Mouse (Mus musculus): ENCODE results near the gene Large2. TPM values are rescaled to one million over a fixed set of nuclear protein-coding genes. Genes with fewer than 3 reads are reported as not detected.

Gene Large2
- polyA plus RNA-seq, 1 experiment = not detected

DNA sequence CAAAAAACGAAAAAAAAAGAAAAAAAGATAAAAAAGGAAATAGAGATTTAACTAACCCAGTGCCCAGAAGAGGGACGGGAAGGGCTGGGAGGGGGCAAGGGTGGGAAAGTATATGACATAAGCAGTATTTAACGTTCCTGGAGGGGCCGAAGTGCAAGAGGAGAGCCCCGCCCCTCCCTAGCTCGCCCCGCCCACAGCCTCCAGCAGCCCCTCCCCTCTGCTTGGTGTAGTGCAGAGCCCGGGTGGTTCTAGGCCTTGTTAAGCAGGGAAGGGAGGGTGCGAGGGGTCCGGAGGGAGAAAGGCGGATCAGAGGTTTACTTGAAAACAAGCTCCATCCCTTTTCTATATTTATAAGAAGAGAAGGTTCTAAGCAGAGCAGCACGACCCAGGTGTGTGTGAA, 13.8 kb downstream of the Large2 start:
- Histone ChIP-seq H3K4me3 (ENCODE audit: insufficient read depth, low read length) (no peak overlapping the region), H3K4me1 (ENCODE audit: control insufficient read depth, insufficient read depth, low read length) (no peaks in the 10 kb centered on the region), H3K27ac (ENCODE audit: insufficient read depth, low read depth, low read length) (no peak overlapping the region)
- TF ChIP-seq POLR2A (IDR thresholded peaks at IDR 0.05; ENCODE audit: borderline replicate concordance, low read depth, low read length) (no peak), CTCF (IDR thresholded peaks at IDR 0.05; ENCODE audit: low read depth, low read length) (no peak)

GRCm38 (mm10) chr2:92360186-92360823, 14.4 kb downstream of the Large2 start:
- H3K27ac ChIP-seq (ENCODE audit: insufficient read depth, low read depth, low read length) = no peak overlapping the region
- no peak overlapping the region for H3K4me3 ChIP-seq (ENCODE audit: insufficient read depth, low read length)
- no peaks in the 10 kb centered on the region for H3K4me1 ChIP-seq (ENCODE audit: control insufficient read depth, insufficient read depth, low read length)
- TF ChIP-seq CTCF (IDR thresholded peaks at IDR 0.05; ENCODE audit: low read depth, low read length) = no peak

GRCm38 (mm10) chr2:92359301-92359700, 15.4 kb downstream of the Large2 start:
- TF ChIP-seq POLR2A (IDR thresholded peaks at IDR 0.05; ENCODE audit: borderline replicate concordance, low read depth, low read length) (no peak), CTCF (IDR thresholded peaks at IDR 0.05; ENCODE audit: low read depth, low read length) (no peak)
- H3K27ac ChIP-seq (ENCODE audit: insufficient read depth, low read depth, low read length) = no peak overlapping the region
- H3K4me3 ChIP-seq (ENCODE audit: insufficient read depth, low read length) = no peak overlapping the region
- H3K4me1 ChIP-seq (ENCODE audit: control insufficient read depth, insufficient read depth, low read length) = no peaks in the 10 kb centered on the region

DNA sequence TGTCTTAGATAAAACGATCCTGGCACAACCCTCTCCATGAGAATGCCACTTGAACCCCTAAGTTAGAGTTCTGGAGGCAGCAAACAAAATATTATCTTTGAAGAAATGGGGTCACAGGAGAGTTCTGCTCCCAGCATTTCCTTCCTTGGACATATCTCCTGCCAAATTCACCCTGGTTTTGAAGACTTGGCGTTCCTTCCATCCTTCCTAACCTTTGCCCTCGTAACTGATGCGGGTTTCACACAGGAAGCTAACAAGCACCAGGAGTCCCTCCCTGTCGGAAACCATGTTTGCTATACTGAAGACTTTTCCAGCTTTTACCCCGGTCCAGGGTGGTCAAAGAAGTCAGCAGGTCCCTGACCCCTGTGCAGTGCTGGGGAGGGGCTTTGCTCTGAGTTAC, 20.4 kb downstream of the Large2 start:
- Histone ChIP-seq H3K27ac (ENCODE audit: insufficient read depth, low read depth, low read length) (no peak overlapping the region), H3K4me3 (ENCODE audit: insufficient read depth, low read length) (no peak overlapping the region), H3K4me1 (ENCODE audit: control insufficient read depth, insufficient read depth, low read length) (no peaks in the 10 kb centered on the region)
- TF ChIP-seq CTCF (IDR thresholded peaks at IDR 0.05; ENCODE audit: low read depth, low read length) (no peak), POLR2A (IDR thresholded peaks at IDR 0.05; ENCODE audit: borderline replicate concordance, low read depth, low read length) (no peak)

DNA sequence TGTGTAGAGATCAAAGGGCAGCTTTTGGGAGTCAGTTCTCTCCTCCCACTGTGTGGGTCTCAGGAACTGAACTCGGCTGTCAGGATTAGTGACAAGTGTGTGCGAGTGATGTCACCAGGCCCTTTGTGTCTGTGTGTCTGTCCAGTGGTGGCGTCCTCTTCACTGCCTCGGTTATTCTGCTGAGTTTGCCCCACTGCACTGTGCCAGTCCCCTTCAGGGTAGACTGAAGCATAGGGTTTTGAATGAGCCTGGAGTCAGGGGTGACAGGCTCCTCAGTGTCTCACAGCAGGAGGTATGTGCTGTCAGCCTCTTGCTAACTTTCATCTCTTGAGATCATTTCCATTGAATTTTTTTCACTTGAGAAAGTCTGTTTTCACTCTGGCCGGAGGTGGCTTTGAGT, 21.3 kb downstream of the Large2 start:
- no peak for TF ChIP-seq POLR2A (IDR thresholded peaks at IDR 0.05; ENCODE audit: borderline replicate concordance, low read depth, low read length)
- no peak for TF ChIP-seq CTCF (IDR thresholded peaks at IDR 0.05; ENCODE audit: low read depth, low read length)
- Histone ChIP-seq H3K4me1 (ENCODE audit: control insufficient read depth, insufficient read depth, low read length) (no peaks in the 10 kb centered on the region), H3K4me3 (ENCODE audit: insufficient read depth, low read length) (no peak overlapping the region), H3K27ac (ENCODE audit: insufficient read depth, low read depth, low read length) (no peak overlapping the region)

- Histone ChIP-seq H3K4me3 (ENCODE audit: insufficient read depth, low read length) (no peak overlapping the region), H3K27ac (ENCODE audit: insufficient read depth, low read depth, low read length) (no peak overlapping the region), H3K4me1 (ENCODE audit: control insufficient read depth, insufficient read depth, low read length) (no peaks in the 10 kb centered on the region)
- no peak for TF ChIP-seq POLR2A (IDR thresholded peaks at IDR 0.05; ENCODE audit: borderline replicate concordance, low read depth, low read length)
- no peak for TF ChIP-seq CTCF (IDR thresholded peaks at IDR 0.05; ENCODE audit: low read depth, low read length)
Observed at GRCm38 (mm10) chr2:92350686-92351085, 24.0 kb downstream of the Large2 start.

GRCm38 (mm10) chr2:92349589-92350425, 24.9 kb downstream of the Large2 start:
- no peak for TF ChIP-seq CTCF (IDR thresholded peaks at IDR 0.05; ENCODE audit: low read depth, low read length)
- TF ChIP-seq POLR2A (IDR thresholded peaks at IDR 0.05; ENCODE audit: borderline replicate concordance, low read depth, low read length) = no peak
- Histone ChIP-seq H3K4me3 (ENCODE audit: insufficient read depth, low read length) (no peak overlapping the region), H3K4me1 (ENCODE audit: control insufficient read depth, insufficient read depth, low read length) (no peaks in the 10 kb centered on the region), H3K27ac (ENCODE audit: insufficient read depth, low read depth, low read length) (no peak overlapping the region)

- no peak overlapping the region for H3K27ac ChIP-seq (ENCODE audit: insufficient read depth, low read depth, low read length)
- H3K4me3 ChIP-seq (ENCODE audit: insufficient read depth, low read length) = no peak overlapping the region
- TF ChIP-seq POLR2A (IDR thresholded peaks at IDR 0.05; ENCODE audit: borderline replicate concordance, low read depth, low read length) (no peak), CTCF (IDR thresholded peaks at IDR 0.05; ENCODE audit: low read depth, low read length) (no peak)
Observed at GRCm38 (mm10) chr2:92347191-92347590, 27.5 kb downstream of the Large2 start.

DNA sequence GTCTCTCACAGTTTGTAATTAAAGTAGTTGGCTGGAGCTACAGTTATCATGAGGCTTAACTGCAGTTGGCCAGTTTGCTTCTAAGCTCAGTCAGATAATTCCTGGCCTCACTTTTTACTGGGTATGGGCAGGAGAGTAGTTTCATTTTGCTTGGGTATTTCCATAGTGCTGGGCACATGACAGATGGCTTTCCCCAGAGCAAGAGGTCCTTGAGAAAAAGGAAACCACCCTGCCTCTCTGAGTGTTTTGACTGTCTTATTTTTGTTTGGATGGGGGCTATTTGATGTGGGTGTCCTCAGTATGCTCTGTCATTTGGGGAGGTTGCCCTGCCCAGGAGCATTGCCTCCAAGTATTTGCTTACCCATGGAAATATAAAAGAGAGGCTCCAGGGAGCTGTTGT, 32.3 kb downstream of the Large2 start:
- no peak overlapping the region for H3K27ac ChIP-seq (ENCODE audit: insufficient read depth, low read depth, low read length)
- H3K4me3 ChIP-seq (ENCODE audit: insufficient read depth, low read length) = no peak overlapping the region
- TF ChIP-seq POLR2A (IDR thresholded peaks at IDR 0.05; ENCODE audit: borderline replicate concordance, low read depth, low read length) = no peak
- no peak for TF ChIP-seq CTCF (IDR thresholded peaks at IDR 0.05; ENCODE audit: low read depth, low read length)
- H3K4me1 ChIP-seq (ENCODE audit: control insufficient read depth, insufficient read depth, low read length) = peaks cover 4% of the 10 kb centered on the region

More at GRCm38 (mm10) chr2:92347191-92347590, 27.5 kb downstream of the Large2 start:
- peaks cover 2% of the 10 kb centered on the region for H3K4me1 ChIP-seq (ENCODE audit: control insufficient read depth, insufficient read depth, low read length)

GRCm38 (mm10) chr2:92331871-92332270, 42.8 kb downstream of the Large2 start:
- no peak overlapping the region for H3K4me3 ChIP-seq (ENCODE audit: insufficient read depth, low read length)
- no peak for TF ChIP-seq POLR2A (IDR thresholded peaks at IDR 0.05; ENCODE audit: borderline replicate concordance, low read depth, low read length)
- TF ChIP-seq CTCF (IDR thresholded peaks at IDR 0.05; ENCODE audit: low read depth, low read length) = no peak
- no peak overlapping the region for H3K27ac ChIP-seq (ENCODE audit: insufficient read depth, low read depth, low read length)
- peaks cover 3% of the 10 kb centered on the region; the same call in 1 of the 2 replicates for H3K4me1 ChIP-seq (ENCODE audit: control insufficient read depth, insufficient read depth, low read length)
